Mouse (Mus musculus) G1E (cell line): ENCODE results near the gene Dnah17. TPM values are rescaled to one million over a fixed set of nuclear protein-coding genes. Genes with fewer than 3 reads are reported as not detected.

Experiments used
- ATAC-seq: 2 replicates; pipeline ENCODE4 v1.8.0; 2016; ENCODE audit warnings: mild to moderate bottlenecking; ENCODE audit not compliant: insufficient number of reproducible peaks, poor library complexity, low FRiP score, severe bottlenecking; ENCODE audit errors: extremely low read depth
- DNase-seq: peaks from one replicate; pipeline ENCODE4 v3.0.0; 2012; ENCODE audit warnings: low spot score
- H3K27me3 ChIP-seq: 2 replicates; pipeline ENCODE4 v1.6.1; 2012; ENCODE audit warnings: mild to moderate bottlenecking, low read length, inconsistent platforms; ENCODE audit not compliant: insufficient read depth
- H3K36me3 ChIP-seq: replicated peaks from 2 replicates; pipeline ENCODE3; 2012; ENCODE audit warnings: mild to moderate bottlenecking, inconsistent platforms
- H3K4me1 ChIP-seq: 2 replicates; pipeline ENCODE4 v1.6.1; 2012; ENCODE audit warnings: low read depth, low read length, inconsistent platforms, mixed read lengths; ENCODE audit not compliant: insufficient read depth
- H3K4me3 ChIP-seq: 2 replicates; pipeline ENCODE4 v1.5.1; 2012; ENCODE audit warnings: low read depth, mild to moderate bottlenecking, inconsistent platforms, low read length, moderate library complexity, mixed read lengths
- H3K9me3 ChIP-seq: replicated peaks from 2 replicates; pipeline ENCODE4 v1.6.1; 2012; ENCODE audit warnings: inconsistent platforms
- CTCF ChIP-seq: IDR thresholded peaks from 2 replicates; pipeline ENCODE4 v1.5.1; 2012; ENCODE audit warnings: low read depth, low read length, inconsistent platforms, mixed read lengths
- GATA1 ChIP-seq: IDR thresholded peaks from 2 replicates; pipeline ENCODE4 v1.6.1; 2012; ENCODE audit warnings: borderline replicate concordance, low read length, inconsistent platforms, mixed read lengths
- GATA2 ChIP-seq: IDR thresholded peaks from 2 replicates; pipeline ENCODE4 v1.6.1; 2012; ENCODE audit warnings: low read depth, low read length, inconsistent platforms, borderline replicate concordance
- POLR2AphosphoS5 ChIP-seq: IDR thresholded peaks from 2 replicates; pipeline ENCODE4 v1.6.1; 2012; ENCODE audit warnings: low read depth, low read length, inconsistent platforms; ENCODE audit not compliant: insufficient replicate concordance
- TAL1 ChIP-seq: conservative IDR thresholded peaks from 2 replicates; pipeline ENCODE4 v1.6.1; 2012; ENCODE audit warnings: low read depth, low read length, inconsistent platforms, mixed read lengths
- polyA plus RNA-seq: library from polyadenylated mRNA; stranded (reverse); fragments of >175 nt; gene quantifications from 2 replicates; pipeline ENCODE4 v1.2.3, GENCODE M21; 2012
- total RNA-seq, 2 experiments: library from RNA; stranded (forward) in 1 of 2; stranded (reverse) in 1 of 2; fragments of 200-1000 nt in 1 of 2; fragments of >200 nt in 1 of 2; fragmentation: Nextera tagmentation in 1 of 2; gene quantifications; 2 replicates each; pipeline ENCODE4 v1.2.3; 2014 to 2017

The Dnah17 gene
- total and polyA plus RNA-seq, 3 experiments: 0.11 TPM; not detected in 2

DNA sequence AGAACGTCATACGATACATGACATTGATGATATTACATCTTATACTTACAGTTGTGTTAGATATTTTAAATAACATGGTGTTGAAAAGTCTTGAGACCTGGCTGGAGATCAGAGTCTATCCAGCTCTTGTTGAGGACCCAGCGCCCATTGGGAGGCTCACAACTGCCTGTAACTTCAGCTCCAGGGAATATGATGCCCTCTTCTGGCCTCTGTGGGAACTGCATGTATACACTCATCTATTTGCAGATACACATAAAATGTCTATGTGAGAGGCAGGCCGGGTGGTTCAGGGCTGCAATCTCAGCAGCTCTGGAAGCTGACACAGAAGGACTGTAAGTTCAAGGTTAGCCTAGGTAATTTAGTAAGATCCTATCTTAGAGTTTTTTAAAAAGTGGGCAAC is 112.1 kb downstream of the Dnah17 start:
- Histone ChIP-seq H3K36me3 (peaks cover 100% of the 10 kb centered on the region), H3K9me3 (no peaks in the 10 kb centered on the region), H3K27me3 (no peaks in the 10 kb centered on the region), H3K4me1 (peaks cover 9% of the 10 kb centered on the region), H3K4me3 (no peak overlapping the region)
- ATAC-seq (no peak), DNase-seq (no peak)
- no peak for TF ChIP-seq TAL1
- no peak for TF ChIP-seq GATA1
- TF ChIP-seq CTCF: peak; percentile 34; the same call in 1 of the 2 replicates
- no peak for TF ChIP-seq POLR2AphosphoS5
- no peak for TF ChIP-seq GATA2

DNA sequence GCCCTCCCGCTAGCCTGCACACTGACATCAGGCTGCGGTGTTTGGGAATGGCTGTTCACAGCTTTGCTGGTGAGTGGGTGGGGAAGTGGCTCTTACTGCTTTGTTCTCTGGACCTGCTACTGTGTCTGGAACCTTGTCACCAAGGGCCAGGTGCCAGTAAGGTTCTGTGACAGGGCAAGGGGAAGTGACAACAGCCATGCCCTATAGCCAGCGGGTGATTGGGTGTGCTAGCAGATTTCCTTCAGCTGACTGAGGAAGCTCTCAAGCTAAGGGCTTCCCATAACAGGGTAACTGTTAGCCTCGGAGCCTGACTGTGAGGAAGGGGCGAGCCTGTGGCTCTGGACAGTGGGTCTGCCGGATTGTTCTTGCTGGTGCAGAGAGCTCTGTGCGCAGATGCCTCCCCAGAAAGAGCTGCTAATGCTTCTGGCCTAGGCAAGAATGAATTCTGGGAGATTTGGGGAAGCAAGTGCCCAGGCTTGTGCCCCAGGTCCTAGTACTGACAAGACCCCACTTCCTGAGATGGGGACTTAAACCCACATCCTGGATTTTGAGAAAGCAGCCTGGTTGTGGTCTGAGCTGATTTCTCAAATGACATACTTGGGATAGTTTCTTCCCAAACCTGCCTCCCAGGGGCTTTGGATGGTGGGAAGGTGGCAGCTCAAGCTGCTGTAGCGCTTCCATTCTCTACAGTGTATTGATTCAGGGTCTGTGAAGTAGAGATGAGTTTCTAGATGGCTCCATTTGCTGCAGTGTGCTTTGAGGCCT is 114.9 kb downstream of the Dnah17 start:
- Histone ChIP-seq H3K4me1 (peaks cover 14% of the 10 kb centered on the region), H3K27me3 (no peaks in the 10 kb centered on the region), H3K36me3 (peaks cover 100% of the 10 kb centered on the region), H3K4me3 (no peak overlapping the region), H3K9me3 (no peaks in the 10 kb centered on the region)
- ATAC-seq (no peak), DNase-seq (no peak)
- TF ChIP-seq CTCF (no peak), POLR2AphosphoS5 (no peak), TAL1 (no peak)

DNA sequence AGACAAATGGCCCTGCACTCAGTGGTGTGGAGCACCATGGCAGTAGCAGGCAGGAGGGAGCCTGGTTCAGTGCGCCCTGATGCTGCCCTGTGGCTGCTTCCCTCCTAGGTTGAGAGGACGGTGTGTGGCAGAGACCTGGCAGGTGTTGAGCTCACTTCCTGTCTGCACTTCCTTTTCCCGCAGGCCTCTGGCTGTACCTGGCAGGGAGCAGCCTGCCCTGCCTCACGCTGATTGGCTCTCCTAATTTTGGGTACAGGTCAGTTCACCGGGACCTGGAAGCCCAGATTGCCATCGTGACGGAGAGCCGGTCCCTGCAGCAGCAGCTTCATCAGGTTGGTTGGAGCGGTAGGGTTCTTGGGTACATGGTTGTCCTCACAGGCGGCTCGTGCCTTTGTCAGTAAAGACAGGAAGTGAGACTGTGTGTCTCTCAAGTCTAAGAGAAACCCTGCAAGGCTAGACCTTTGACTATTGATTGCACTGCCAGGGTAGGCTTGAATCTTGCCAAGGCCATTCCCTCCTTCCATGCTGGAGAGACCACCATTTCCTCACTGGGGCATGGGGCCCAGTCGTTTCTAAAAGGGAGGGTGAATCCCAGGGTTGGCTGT is 115.9 kb downstream of the Dnah17 start:
- ATAC-seq: no peak
- DNase-seq: no peak
- H3K4me1 ChIP-seq: peaks cover 17% of the 10 kb centered on the region
- no peak for TF ChIP-seq GATA2
- no peak for TF ChIP-seq GATA1
- TF ChIP-seq POLR2AphosphoS5: no peak
- no peak for TF ChIP-seq CTCF
- TF ChIP-seq TAL1: no peak
- no peak overlapping the region for H3K4me3 ChIP-seq
- H3K36me3 ChIP-seq: peaks cover 100% of the 10 kb centered on the region
- H3K9me3 ChIP-seq: no peaks in the 10 kb centered on the region
- H3K27me3 ChIP-seq: no peaks in the 10 kb centered on the region

DNA sequence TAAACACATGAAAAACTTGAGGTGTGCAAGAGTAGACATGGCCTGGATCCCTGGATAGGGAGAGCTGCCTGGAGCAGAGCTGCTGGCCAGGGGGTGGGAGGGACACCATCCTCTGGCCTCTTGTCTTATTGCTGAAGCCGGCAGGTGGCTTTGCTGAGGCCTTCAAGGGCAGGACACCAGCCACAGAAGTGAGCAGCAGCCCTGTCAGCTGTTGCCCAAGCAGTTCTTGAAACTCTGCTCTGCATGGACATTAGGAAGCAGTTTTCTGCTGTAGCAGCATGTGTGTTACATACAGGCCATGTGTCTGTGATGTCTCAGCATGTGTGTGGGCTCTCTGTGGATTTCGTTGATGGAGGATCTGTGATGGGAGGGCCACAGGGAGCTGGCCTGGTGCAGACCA is 117.1 kb downstream of the Dnah17 start:
- H3K4me3 ChIP-seq: no peak overlapping the region
- peaks cover 100% of the 10 kb centered on the region for H3K36me3 ChIP-seq
- H3K27me3 ChIP-seq: no peaks in the 10 kb centered on the region
- TF ChIP-seq GATA1 (no peak), TAL1 (no peak), POLR2AphosphoS5 (no peak), CTCF (no peak), GATA2 (no peak)
- H3K9me3 ChIP-seq: no peaks in the 10 kb centered on the region
- peaks cover 26% of the 10 kb centered on the region for H3K4me1 ChIP-seq
- ATAC-seq: no peak
- DNase-seq: no peak

DNA sequence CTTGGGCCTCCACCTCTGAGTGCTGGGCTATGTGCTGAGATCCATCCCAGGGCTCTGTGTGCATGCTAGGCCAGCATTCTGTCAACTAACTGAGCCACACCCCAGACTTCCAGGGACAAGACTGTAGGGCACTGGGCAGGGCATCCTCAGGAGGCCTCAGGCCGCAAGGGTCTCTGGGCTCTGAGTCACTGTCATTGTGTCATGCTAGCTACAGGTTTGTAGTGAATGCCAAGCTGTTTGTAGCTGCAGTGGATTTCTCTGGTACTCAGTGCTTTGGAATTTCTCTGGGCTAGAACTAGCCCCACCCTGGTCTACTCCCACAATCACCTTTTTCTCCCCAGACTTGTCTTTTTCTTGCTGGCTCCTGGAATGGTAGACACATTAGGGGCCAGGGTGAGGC is 117.8 kb downstream of the Dnah17 start:
- no peak for DNase-seq
- Histone ChIP-seq H3K4me1 (peaks cover 33% of the 10 kb centered on the region), H3K4me3 (no peak overlapping the region), H3K9me3 (no peaks in the 10 kb centered on the region), H3K27me3 (no peaks in the 10 kb centered on the region), H3K36me3 (peaks cover 100% of the 10 kb centered on the region)
- TF ChIP-seq CTCF: no peak
- no peak for TF ChIP-seq POLR2AphosphoS5
- TF ChIP-seq GATA2: no peak
- TF ChIP-seq TAL1: no peak
- no peak for TF ChIP-seq GATA1
- ATAC-seq: no peak

DNA sequence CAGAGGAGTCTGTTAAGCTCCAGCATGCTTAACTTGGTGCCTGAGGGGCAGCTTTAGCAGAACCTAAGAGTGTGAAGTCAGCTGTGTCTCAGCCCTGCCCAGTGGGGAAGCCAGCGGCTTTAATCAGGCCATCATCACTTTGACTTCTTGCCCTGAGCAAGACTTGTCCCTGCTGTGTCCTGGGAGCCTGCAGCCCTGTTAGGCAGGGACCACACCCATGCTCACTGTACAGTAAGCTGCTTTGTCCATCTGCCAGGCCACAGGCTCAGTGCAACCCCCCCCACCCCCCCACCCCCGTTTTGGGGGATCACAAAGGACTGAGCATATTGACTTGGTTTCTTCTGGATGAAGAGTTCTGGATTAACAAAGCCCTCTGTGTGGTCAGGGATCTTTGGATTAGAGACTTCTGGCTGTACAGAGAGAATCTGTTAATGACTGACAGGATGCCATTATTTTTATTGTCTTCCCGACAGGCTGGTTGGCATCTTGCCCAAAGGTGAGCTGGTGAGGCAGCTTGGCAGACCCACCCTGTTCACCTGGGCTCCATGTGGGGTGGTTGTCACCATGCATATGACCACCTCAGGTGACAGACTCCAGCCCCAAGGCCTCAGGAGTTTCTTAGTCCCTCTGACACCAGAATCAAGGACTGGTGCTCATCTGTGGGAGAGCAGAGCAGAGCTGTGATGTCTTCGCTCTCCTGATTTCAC is 120.4 kb downstream of the Dnah17 start:
- Histone ChIP-seq H3K4me1 (peaks cover 45% of the 10 kb centered on the region), H3K4me3 (no peak overlapping the region), H3K9me3 (no peaks in the 10 kb centered on the region), H3K36me3 (peaks cover 100% of the 10 kb centered on the region), H3K27me3 (no peaks in the 10 kb centered on the region)
- DNase-seq (no peak), ATAC-seq (no peak)
- TF ChIP-seq GATA2: no peak
- TF ChIP-seq POLR2AphosphoS5: no peak
- no peak for TF ChIP-seq CTCF
- no peak for TF ChIP-seq TAL1
- TF ChIP-seq GATA1: no peak

DNA sequence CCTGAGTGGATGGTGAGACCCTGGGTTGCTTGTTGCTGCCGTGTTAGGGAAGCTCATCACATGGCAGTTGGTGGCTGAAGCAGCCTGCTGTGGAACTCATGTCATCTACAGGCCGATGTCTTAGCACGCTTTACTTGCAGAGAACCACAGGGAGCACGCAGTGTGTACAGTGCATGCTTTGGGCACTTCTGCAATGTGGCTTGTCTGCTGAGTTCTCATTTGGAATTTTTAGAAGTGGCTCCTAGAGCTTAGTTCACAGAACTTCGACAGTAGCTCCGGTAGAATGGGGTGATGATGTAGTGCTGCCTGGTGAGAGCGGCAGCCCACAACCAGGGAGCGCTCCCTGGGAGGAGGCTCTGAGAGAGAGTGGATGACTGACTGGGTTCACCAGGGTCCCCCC is 121.6 kb downstream of the Dnah17 start:
- TF ChIP-seq CTCF: no peak
- TF ChIP-seq TAL1: no peak
- no peak for TF ChIP-seq GATA1
- TF ChIP-seq POLR2AphosphoS5: no peak
- TF ChIP-seq GATA2: no peak
- ATAC-seq: no peak
- Histone ChIP-seq H3K4me1 (peaks cover 40% of the 10 kb centered on the region), H3K27me3 (no peaks in the 10 kb centered on the region), H3K4me3 (no peak overlapping the region), H3K9me3 (no peaks in the 10 kb centered on the region), H3K36me3 (peaks cover 100% of the 10 kb centered on the region)
- DNase-seq: no peak
